Mouse (Mus musculus): ENCODE results near the gene Xpot. TPM values are rescaled to one million over a fixed set of nuclear protein-coding genes. Genes with fewer than 3 reads are reported as not detected.

Gene Xpot
- polyA plus RNA-seq (2012; rRNA removed): 64.9 and 68.8 TPM in 2 replicates

GRCm38 (mm10) chr10:121626186-121626882 lies at the start of gene Xpot:
Gene Xpot (minus strand): TSS chr10:121626332.
- under 1% methylated on average over 70 of the region's 70 CpGs for WGBS
- TF ChIP-seq POLR2A (IDR thresholded peaks at IDR 0.05; ENCODE audit: borderline replicate concordance, insufficient read depth, low read length): peak; percentile 7; the same call in 1 of the 2 replicates
- no peak for TF ChIP-seq CTCF (IDR thresholded peaks at IDR 0.05; ENCODE audit: borderline replicate concordance, insufficient read depth, low read depth, low read length)

DNA sequence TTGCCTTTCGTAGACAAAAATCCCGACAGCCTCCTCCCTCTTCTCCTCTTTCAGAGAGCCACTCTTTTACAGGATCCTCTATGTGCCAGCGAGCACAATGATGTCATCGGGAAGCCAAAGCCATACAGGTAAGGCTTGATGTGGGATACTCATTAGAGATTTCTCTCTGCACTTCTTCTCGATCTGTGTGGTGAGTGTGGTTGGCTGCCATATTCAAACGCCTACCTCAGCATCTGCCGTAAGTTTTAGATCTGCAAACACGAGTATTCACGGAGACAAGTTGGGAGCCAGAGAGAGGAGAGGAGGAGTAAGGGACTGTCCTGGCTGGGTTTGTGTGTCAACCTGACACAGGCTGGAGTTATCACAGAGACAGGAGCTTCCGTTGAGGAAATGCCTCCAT lies 43.0 kb upstream of the Xpot start:
- WGBS: 89% methylated on average over 10 of the region's 10 CpGs
- Histone ChIP-seq H3K4me3 (replicated peaks; ENCODE audit: insufficient read depth, low read depth, low read length) (no peak overlapping the region), H3K27ac (ENCODE audit: insufficient read depth, low read length) (no peak overlapping the region), H3K27me3 (ENCODE audit: control insufficient read depth, insufficient read depth, low read length) (no peaks in the 10 kb centered on the region), H3K4me1 (ENCODE audit: control insufficient read depth, insufficient read depth, low read length) (no peaks in the 10 kb centered on the region)
- DNase-seq: no peak
- TF ChIP-seq POLR2A (IDR thresholded peaks at IDR 0.05; ENCODE audit: borderline replicate concordance, insufficient read depth, low read length) (no peak), CTCF (IDR thresholded peaks at IDR 0.05; ENCODE audit: borderline replicate concordance, insufficient read depth, low read depth, low read length) (no peak)

More at GRCm38 (mm10) chr10:121626186-121626882, at the start of gene Xpot:
- DNase-seq: peak; percentile 98 to 99
- Histone ChIP-seq H3K4me1 (ENCODE audit: control insufficient read depth, insufficient read depth, low read length) (no peaks in the 10 kb centered on the region; the same call in 1 of the 2 replicates), H3K27ac (ENCODE audit: insufficient read depth, low read length) (peak within 1 kb of the TSS; percentile 10; the same call in 1 of the 2 replicates), H3K27me3 (ENCODE audit: control insufficient read depth, insufficient read depth, low read length) (no peaks in the 10 kb centered on the region), H3K4me3 (replicated peaks; ENCODE audit: insufficient read depth, low read depth, low read length) (peak within 1 kb of the TSS; percentile 80)

DNA sequence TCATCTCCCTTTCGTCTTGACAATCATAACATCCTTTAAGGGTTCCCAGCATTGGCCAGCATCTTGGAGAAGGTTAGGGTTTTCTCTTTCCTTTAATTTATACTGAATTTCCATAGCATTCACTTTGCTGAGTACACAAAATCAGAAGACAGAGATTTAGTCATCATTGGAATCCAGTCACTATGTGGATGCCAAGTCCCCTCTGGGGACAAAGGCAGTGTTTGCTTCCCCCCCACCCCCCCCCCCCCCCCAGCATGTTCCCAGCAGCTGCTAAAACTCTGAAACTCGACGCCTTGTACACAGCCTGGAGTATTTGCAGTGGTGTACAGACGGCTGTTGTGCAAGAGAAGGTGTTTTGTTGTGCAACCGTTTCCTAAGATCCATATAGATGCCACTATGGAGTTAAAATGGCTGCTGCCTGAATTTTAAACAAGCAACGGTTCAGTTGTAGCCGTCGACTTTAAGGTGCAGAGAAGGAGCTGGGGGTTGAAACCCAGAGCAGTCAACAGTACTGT lies 39.6 kb upstream of the Xpot start:
- H3K27ac ChIP-seq (ENCODE audit: insufficient read depth, low read length): no peak overlapping the region
- 56% methylated on average over 8 of the region's 8 CpGs for WGBS
- no peak for TF ChIP-seq CTCF (IDR thresholded peaks at IDR 0.05; ENCODE audit: borderline replicate concordance, insufficient read depth, low read depth, low read length)
- H3K27me3 ChIP-seq (ENCODE audit: control insufficient read depth, insufficient read depth, low read length): no peaks in the 10 kb centered on the region
- no peaks in the 10 kb centered on the region for H3K4me1 ChIP-seq (ENCODE audit: control insufficient read depth, insufficient read depth, low read length)
- DNase-seq: no peak
- H3K4me3 ChIP-seq (replicated peaks; ENCODE audit: insufficient read depth, low read depth, low read length): no peak overlapping the region

- TF ChIP-seq POLR2A (IDR thresholded peaks at IDR 0.05; ENCODE audit: borderline replicate concordance, insufficient read depth, low read length): no peak
- no peak overlapping the region for H3K4me3 ChIP-seq (replicated peaks; ENCODE audit: insufficient read depth, low read depth, low read length)
- no peak overlapping the region for H3K27ac ChIP-seq (ENCODE audit: insufficient read depth, low read length)
- no peaks in the 10 kb centered on the region for H3K27me3 ChIP-seq (ENCODE audit: control insufficient read depth, insufficient read depth, low read length)
- WGBS: 48% methylated on average over 13 of the region's 13 CpGs
- no peaks in the 10 kb centered on the region for H3K4me1 ChIP-seq (ENCODE audit: control insufficient read depth, insufficient read depth, low read length)
- no peak for DNase-seq
These were observed 37.5 kb upstream of the Xpot start for GRCm38 (mm10) chr10:121663599-121663998.

DNA sequence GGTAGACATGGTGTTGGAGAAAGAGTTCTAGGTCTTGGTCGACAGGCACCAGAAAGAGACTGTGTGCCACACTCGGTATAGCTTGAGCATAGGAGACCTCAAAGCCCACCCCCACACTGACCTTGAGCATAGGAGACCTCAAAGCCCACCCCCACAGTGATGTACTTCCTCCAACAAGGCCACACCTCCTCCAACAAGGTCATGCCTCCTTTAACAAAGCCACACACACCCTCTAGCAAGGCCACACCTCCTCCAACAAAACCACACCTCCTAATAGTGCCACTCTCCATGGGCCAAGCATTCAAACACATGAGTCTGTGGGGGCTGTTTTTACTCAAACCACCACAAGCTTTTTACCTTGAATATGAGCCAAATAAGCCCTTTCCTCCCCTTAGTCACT lies 36.6 kb upstream of the Xpot start:
- DNase-seq: no peak
- 93% methylated on average over 2 of the region's 2 CpGs for WGBS
- Histone ChIP-seq H3K27me3 (ENCODE audit: control insufficient read depth, insufficient read depth, low read length) (no peaks in the 10 kb centered on the region), H3K4me1 (ENCODE audit: control insufficient read depth, insufficient read depth, low read length) (no peaks in the 10 kb centered on the region), H3K27ac (ENCODE audit: insufficient read depth, low read length) (no peak overlapping the region), H3K4me3 (replicated peaks; ENCODE audit: insufficient read depth, low read depth, low read length) (no peak overlapping the region)
- TF ChIP-seq POLR2A (IDR thresholded peaks at IDR 0.05; ENCODE audit: borderline replicate concordance, insufficient read depth, low read length): no peak
- no peak for TF ChIP-seq CTCF (IDR thresholded peaks at IDR 0.05; ENCODE audit: borderline replicate concordance, insufficient read depth, low read depth, low read length)

DNA sequence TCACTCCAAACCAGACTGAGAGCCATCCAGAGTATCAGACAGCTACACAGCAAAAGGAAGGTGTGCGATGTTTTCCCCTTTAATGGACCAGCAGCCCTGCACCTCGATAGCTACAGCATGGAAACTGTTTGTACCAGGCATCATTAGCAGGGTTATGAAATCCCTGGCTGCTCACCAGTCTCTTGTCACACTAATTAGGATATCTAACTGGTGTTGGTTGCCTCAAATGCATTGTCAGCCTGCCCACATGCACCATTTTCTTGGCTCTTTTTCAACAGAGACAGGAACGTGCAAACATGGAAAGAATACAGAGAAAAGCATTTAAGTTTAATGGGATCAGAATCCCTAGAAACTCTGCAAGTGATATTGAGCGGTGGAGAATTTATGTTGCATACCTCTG lies 29.8 kb upstream of the Xpot start:
- DNase-seq: no peak
- Histone ChIP-seq H3K27me3 (ENCODE audit: control insufficient read depth, insufficient read depth, low read length) (no peaks in the 10 kb centered on the region), H3K4me1 (ENCODE audit: control insufficient read depth, insufficient read depth, low read length) (no peaks in the 10 kb centered on the region), H3K27ac (ENCODE audit: insufficient read depth, low read length) (no peak overlapping the region), H3K4me3 (replicated peaks; ENCODE audit: insufficient read depth, low read depth, low read length) (no peak overlapping the region)
- TF ChIP-seq POLR2A (IDR thresholded peaks at IDR 0.05; ENCODE audit: borderline replicate concordance, insufficient read depth, low read length) (no peak), CTCF (IDR thresholded peaks at IDR 0.05; ENCODE audit: borderline replicate concordance, insufficient read depth, low read depth, low read length) (no peak)
- WGBS: 47% methylated on average over 4 of the region's 4 CpGs

- peak in 1 of 2 experiments; percentile 71 for DNase-seq
- H3K4me3 ChIP-seq (replicated peaks; ENCODE audit: insufficient read depth, low read depth, low read length): no peak overlapping the region
- 38% methylated on average over 1 of the region's 1 CpGs for WGBS
These were observed 26.9 kb upstream of the Xpot start for GRCm38 (mm10) chr10:121653079-121653478.

DNA sequence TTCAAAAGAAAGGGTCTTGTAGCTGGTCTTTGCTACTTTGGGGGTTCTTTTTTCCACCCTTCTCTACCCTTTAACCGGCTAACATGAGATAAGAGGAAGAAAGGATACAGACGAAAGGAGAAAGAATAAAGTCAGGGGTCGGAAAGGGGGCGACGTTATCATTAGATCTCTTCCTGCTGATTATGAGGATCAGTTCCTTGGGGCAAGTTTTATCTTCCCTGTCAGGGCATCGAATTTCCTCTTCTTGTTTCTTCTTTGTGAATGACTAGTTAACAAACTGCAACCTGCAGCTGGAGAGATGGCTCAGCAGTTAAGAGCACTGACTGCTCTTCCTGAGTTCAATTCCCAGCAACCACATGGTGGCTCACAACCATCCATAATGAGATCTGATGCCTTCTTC lies 20.2 kb upstream of the Xpot start:
- H3K4me1 ChIP-seq (ENCODE audit: control insufficient read depth, insufficient read depth, low read length): no peaks in the 10 kb centered on the region
- no peak overlapping the region for H3K27ac ChIP-seq (ENCODE audit: insufficient read depth, low read length)
- no peak for DNase-seq
- H3K4me3 ChIP-seq (replicated peaks; ENCODE audit: insufficient read depth, low read depth, low read length): no peak overlapping the region
- H3K27me3 ChIP-seq (ENCODE audit: control insufficient read depth, insufficient read depth, low read length): no peaks in the 10 kb centered on the region; the same call in 1 of the 2 replicates
- WGBS: 84% methylated on average over 6 of the region's 6 CpGs
- TF ChIP-seq CTCF (IDR thresholded peaks at IDR 0.05; ENCODE audit: borderline replicate concordance, insufficient read depth, low read depth, low read length) (no peak), POLR2A (IDR thresholded peaks at IDR 0.05; ENCODE audit: borderline replicate concordance, insufficient read depth, low read length) (no peak)

More at GRCm38 (mm10) chr10:121653079-121653478, 26.9 kb upstream of the Xpot start:
- no peaks in the 10 kb centered on the region for H3K4me1 ChIP-seq (ENCODE audit: control insufficient read depth, insufficient read depth, low read length)
- H3K27ac ChIP-seq (ENCODE audit: insufficient read depth, low read length): no peak overlapping the region; the same call in 1 of the 2 replicates
- H3K27me3 ChIP-seq (ENCODE audit: control insufficient read depth, insufficient read depth, low read length): no peaks in the 10 kb centered on the region
- no peak for TF ChIP-seq CTCF (IDR thresholded peaks at IDR 0.05; ENCODE audit: borderline replicate concordance, insufficient read depth, low read depth, low read length)
- no peak for TF ChIP-seq POLR2A (IDR thresholded peaks at IDR 0.05; ENCODE audit: borderline replicate concordance, insufficient read depth, low read length)
